Mouse (Mus musculus) liver, postnatal 0 days (tissue): ENCODE results near the gene Acoxl.

Experiments used
- CTCF ChIP-seq: sonication (generic); IDR thresholded peaks from 2 replicates; pipeline ENCODE4 v1.5.1; 2016; ENCODE audit warnings: antibody characterized with exemption, low read depth
- EP300 ChIP-seq: IDR thresholded peaks from 2 replicates; pipeline ENCODE4 v1.6.1; 2016; ENCODE audit warnings: antibody characterized with exemption, low read depth, mild to moderate bottlenecking

- TF ChIP-seq CTCF (no peak), EP300 (no peak)
Observed at GRCm38 (mm10) chr2:128029968-128030367, 191.3 kb downstream of the Acoxl start.
